Mouse (Mus musculus): ENCODE measurements around the gene Prr5.

The Prr5 gene

GRCm38 (mm10) chr15:84668938-84669747 is at the start of gene Prr5:
Gene Prr5 (plus strand): TSS chr15:84669620.
- no peak for DNase-seq (ENCODE audit: low read depth)

- no peak for DNase-seq (ENCODE audit: low read depth)
Measured at GRCm38 (mm10) chr15:84620028-84620427, 49.4 kb upstream of the Prr5 start.

- no peak for DNase-seq (ENCODE audit: low read depth)
Measured at GRCm38 (mm10) chr15:84621722-84622428, 47.5 kb upstream of the Prr5 start.

- DNase-seq (ENCODE audit: low read depth): no peak
Measured at GRCm38 (mm10) chr15:84624870-84625269, 44.5 kb upstream of the Prr5 start.

GRCm38 (mm10) chr15:84625712-84626414 is 43.6 kb upstream of the Prr5 start:
- DNase-seq (ENCODE audit: low read depth): peak; percentile 40

GRCm38 (mm10) chr15:84627308-84627707 is 42.1 kb upstream of the Prr5 start:
- DNase-seq (ENCODE audit: low read depth): no peak

GRCm38 (mm10) chr15:84629680-84630079 is 39.7 kb upstream of the Prr5 start:
- peak; percentile 52 for DNase-seq (ENCODE audit: low read depth)

- DNase-seq (ENCODE audit: low read depth): peak; percentile 66
Measured at GRCm38 (mm10) chr15:84631560-84631959, 37.9 kb upstream of the Prr5 start.

GRCm38 (mm10) chr15:84634361-84634760 is 35.1 kb upstream of the Prr5 start:
- DNase-seq (ENCODE audit: low read depth): no peak

GRCm38 (mm10) chr15:84638405-84638804 is 31.0 kb upstream of the Prr5 start:
- peak; percentile 45 for DNase-seq (ENCODE audit: low read depth)

GRCm38 (mm10) chr15:84639072-84639450 is 30.4 kb upstream of the Prr5 start:
- no peak for DNase-seq (ENCODE audit: low read depth)

GRCm38 (mm10) chr15:84639451-84640136 is 29.8 kb upstream of the Prr5 start:
- no peak for DNase-seq (ENCODE audit: low read depth)

GRCm38 (mm10) chr15:84640722-84641121 is 28.7 kb upstream of the Prr5 start:
- DNase-seq (ENCODE audit: low read depth): no peak

- no peak for DNase-seq (ENCODE audit: low read depth)
Measured at GRCm38 (mm10) chr15:84641127-84641526, 28.3 kb upstream of the Prr5 start.

GRCm38 (mm10) chr15:84641948-84642347 is 27.5 kb upstream of the Prr5 start:
- DNase-seq (ENCODE audit: low read depth): no peak

- no peak for DNase-seq (ENCODE audit: low read depth)
Measured at GRCm38 (mm10) chr15:84643178-84643577, 26.2 kb upstream of the Prr5 start.

GRCm38 (mm10) chr15:84651481-84651880 is 17.9 kb upstream of the Prr5 start:
- no peak for DNase-seq (ENCODE audit: low read depth)

GRCm38 (mm10) chr15:84653151-84653550 is 16.3 kb upstream of the Prr5 start:
- no peak for DNase-seq (ENCODE audit: low read depth)

GRCm38 (mm10) chr15:84653979-84654966 is 15.1 kb upstream of the Prr5 start:
- DNase-seq (ENCODE audit: low read depth): peak; percentile 89

- no peak for DNase-seq (ENCODE audit: low read depth)
Measured at GRCm38 (mm10) chr15:84654975-84655374, 14.4 kb upstream of the Prr5 start.

- no peak for DNase-seq (ENCODE audit: low read depth)
Measured at GRCm38 (mm10) chr15:84656689-84657088, 12.7 kb upstream of the Prr5 start.
